Mouse (Mus musculus): Measurements from ENCODE around the gene Vps54. TPM values are rescaled to one million over a fixed set of nuclear protein-coding genes. Genes with fewer than 3 reads are reported as not detected.

The Vps54 gene
- total RNA-seq (2023; ENCODE audit: inconsistent age), result 69.2 to 83.1 TPM (median 77.3 TPM) in 4 replicates

DNA sequence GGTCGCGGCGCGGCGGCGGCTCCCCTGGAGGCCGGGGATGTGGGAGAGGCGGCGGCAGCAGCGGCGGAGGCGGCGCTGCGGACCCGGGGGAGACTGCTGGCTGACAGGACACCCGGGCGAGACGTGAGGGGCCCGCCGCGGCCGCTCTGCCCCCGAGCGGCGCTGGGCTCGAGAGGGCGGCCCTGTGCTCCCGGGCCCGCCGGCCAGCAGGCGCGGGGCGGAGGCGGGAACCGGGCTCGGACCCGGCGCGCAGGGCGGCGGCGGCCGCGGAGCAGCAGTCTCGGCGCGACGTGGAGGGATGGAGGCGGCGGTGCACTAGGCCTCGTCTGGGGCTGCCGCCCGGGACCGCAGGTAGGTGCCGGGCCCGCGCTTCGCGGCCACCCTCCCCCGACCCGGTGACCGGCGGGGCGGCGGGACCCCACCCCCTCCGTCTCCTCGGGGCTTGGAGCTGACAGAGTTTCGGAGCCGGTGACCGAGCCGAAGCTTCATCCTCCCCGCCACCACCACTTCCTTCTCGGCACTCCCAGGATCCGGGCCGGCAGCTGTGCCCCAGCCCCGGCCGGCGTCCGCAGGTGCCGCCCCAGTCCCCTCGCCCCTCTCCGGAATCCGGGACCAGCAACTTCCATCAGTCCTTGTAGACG, at the start of gene Vps54:
Gene Vps54, plus strand, starts transcription at position 261 of the 641 bp plus-strand sequence.

Other genes with a start within 250 kb of the Vps54 start
- gene Peli1, start 148.0 kb upstream of the Vps54 start, total RNA-seq (2023; ENCODE audit: inconsistent age), result 73.0 to 79.3 TPM (median 78.2 TPM) in 4 replicates
- 37.4 to 40.7 TPM (median 39.9 TPM) in 4 replicates for gene Ugp2, start 131.9 kb downstream of the Vps54 start, total RNA-seq (2023; ENCODE audit: inconsistent age)